Mouse (Mus musculus) cerebellum, postnatal 10 days (tissue): ENCODE data around the gene Tcl1.
"Not testable (repeated sequence)": the region's sequence is repeated elsewhere in the genome, so short reads cannot be mapped to it uniquely, and the experiment has no call there.

ENCODE experiments used
- DNase-seq, 2 experiments: peaks; one replicate each; pipeline ENCODE4 v3.0.0; 2021; ENCODE audit warnings: mixed read lengths in 2 of 2

Tcl1 gene

GRCm38 (mm10) chr12:105176044-105176443 lies 46.5 kb downstream of the Tcl1 start, which contains the start of gene Tcl1b5:
Gene Tcl1b5, plus strand, starts transcription at chr12:105176344.
- not testable (repeated sequence) for DNase-seq

GRCm38 (mm10) chr12:105174318-105174717 lies 48.3 kb downstream of the Tcl1 start:
- DNase-seq, result peak; percentile 77 to 81

GRCm38 (mm10) chr12:105173366-105173765 lies 49.2 kb downstream of the Tcl1 start:
- no peak for DNase-seq
